ENCODE assay signal across 8 mouse cellular contexts in genomic region chr7:126949793-126950646, GRCm38 (mm10). TPM values are rescaled to one million over a fixed set of nuclear protein-coding genes. Genes with fewer than 3 reads are reported as not detected.
DNase-seq lines count a peak whose midpoint lies in the region; ATAC-seq and TF ChIP-seq lines count a peak whose summit lies in the region.

TSS of gene Sez6l2 (plus strand) at chr7:126950563.

- H3K9me3 ChIP-seq in ES-E14 (ENCODE audit: control insufficient read depth, insufficient read depth, low read depth, low read length) = no peaks in the 10 kb centered on the region
- H3K9me3 ChIP-seq in forebrain, embryonic 14.5 days (replicated peaks; ENCODE audit: control insufficient read depth, low read length) = no peaks in the 10 kb centered on the region

- in situ Hi-C loops in ES-E14 (cut with MboI; ENCODE audit: low sequenced_read_pairs in 2 of 2, unreplicated experiment in 2 of 2) = no loop called here

- no peaks in the 10 kb centered on the region for H3K27me3 ChIP-seq in forebrain, embryonic 14.5 days (replicated peaks; ENCODE audit: control insufficient read depth, insufficient read depth, low read length)

- no peak for TF ChIP-seq CTCF in lung, adult 2 months (IDR thresholded peaks at IDR 0.05; ENCODE audit: insufficient read depth, low read length)

- H3K9ac ChIP-seq in ES-E14 (ENCODE audit: insufficient read depth, low read depth, low read length, poor library complexity, severe bottlenecking) = peak within 1 kb of the TSS; percentile 53
- H3K9ac ChIP-seq in forebrain, embryonic 14.5 days (ENCODE audit: low read length) = peak within 1 kb of the TSS; percentile 80

- no peak for TF ChIP-seq POLR2A in lung, adult 2 months (IDR thresholded peaks at IDR 0.05; ENCODE audit: borderline replicate concordance, extremely low read depth, low read depth, low read length)

- under 1% methylated on average over 41 of the region's 42 CpGs for WGBS in forebrain, embryonic 14.5 days
- 1% methylated on average over 41 of the region's 42 CpGs for WGBS in lung, adult 2 months

- H3K36me3 ChIP-seq in ES-E14 (ENCODE audit: control insufficient read depth, insufficient read depth, low read length, poor library complexity, severe bottlenecking) = no peaks in the 10 kb centered on the region
- H3K36me3 ChIP-seq in forebrain, embryonic 14.5 days (ENCODE audit: control insufficient read depth, insufficient read depth, low read length) = peaks cover 20% of the 10 kb centered on the region

- peak; percentile 75 for ATAC-seq in cerebellum, adult (ENCODE audit: insufficient number of reproducible peaks, low FRiP score, low TSS enrichment)
- ATAC-seq in forebrain, embryonic 14.5 days = peak; percentile 83
- peak; percentile 65 for ATAC-seq in neutrophil, adult 5-6 weeks (ENCODE audit: extremely low read depth, insufficient number of reproducible peaks, low FRiP score, poor library complexity, severe bottlenecking)

- H3K4me1 ChIP-seq in ES-E14 (ENCODE audit: control insufficient read depth in 2 of 2, insufficient read depth in 2 of 2, low read length in 2 of 2, poor library complexity in 1 of 2) = peaks cover 0 to 9% of the 10 kb centered on the region in 2 experiments; a peak in 1 of 4 replicates
- H3K4me1 ChIP-seq in forebrain, embryonic 14.5 days (ENCODE audit: control insufficient read depth, insufficient read depth, low read length) = peaks cover 13% of the 10 kb centered on the region
- 0 out of 2 replicates have a peak, but pooled peaks cover 3% of the 10 kb centered on the region for H3K4me1 ChIP-seq in lung, adult 2 months (ENCODE audit: control insufficient read depth, insufficient read depth, low read length)

- H3K27ac ChIP-seq in ES-E14 (ENCODE audit: insufficient read depth, low read depth, low read length, poor library complexity, severe bottlenecking) = no peak within 1 kb of the TSS
- H3K27ac ChIP-seq in forebrain, embryonic 14.5 days (ENCODE audit: low read depth, low read length) = peak within 1 kb of the TSS; percentile 83

- peak within 1 kb of the TSS; percentile 99 for H3K4me2 ChIP-seq in forebrain, embryonic 14.5 days (ENCODE audit: low read length)

- peak within 1 kb of the TSS; percentile 71 to 76 for H3K4me3 ChIP-seq in ES-E14 (ENCODE audit: insufficient read depth in 1 of 2, low read depth in 1 of 2, low read length in 2 of 2, poor library complexity in 1 of 2, severe bottlenecking in 1 of 2)
- H3K4me3 ChIP-seq in forebrain, embryonic 14.5 days (ENCODE audit: low read depth, low read length) = peak within 1 kb of the TSS; percentile 57
- H3K4me3 ChIP-seq in lung, adult 2 months (replicated peaks; ENCODE audit: extremely low read depth, low read depth, low read length) = peak within 1 kb of the TSS; percentile 39

- intact Hi-C loops in heart, postnatal 14 days (cut with DNase I) = loop anchor here (2.0 to 5.0 kb wide), 2 partner anchors 27 to 123 kb away; partner anchors contain the start of gene Cdiptos

- peak; percentile 73 for DNase-seq in ES-E14 (ENCODE audit: low read depth, low spot score)
- DNase-seq in forebrain, embryonic 14.5 days (ENCODE audit: low spot score) = peak; percentile 85
- DNase-seq in heart, postnatal 14 days = peak; percentile 93 to 97
- peak; percentile 83 for DNase-seq in layer of hippocampus, adult 18-20 months (ENCODE audit: low spot score in 2 of 2)
- DNase-seq in lung, adult 2 months = peak; percentile 86
- peak; percentile 87 for DNase-seq in testis, postnatal 14 days (ENCODE audit: low spot score)

TF ChIP-seq in ES-E14, 5 proteins besides CTCF, POLR2A, EP300 and RAD21:
- TF ChIP-seq ZC3H11A (IDR thresholded peaks at IDR 0.05; ENCODE audit: borderline replicate concordance, low read depth, low read length) (no peak), HCFC1 (IDR thresholded peaks at IDR 0.05; ENCODE audit: borderline replicate concordance, insufficient read depth, low read length) (0 out of 2 replicates have a peak, but pooled peaks have one; percentile 14)

RNA-seq across cellular contexts. Expression of gene Sez6l2, which starts in this region (rescaled TPM):
- 0.80 and 2.0 TPM in 2 replicates for total RNA-seq in ES-E14 (2012; rRNA removed)
- polyA plus RNA-seq in forebrain, embryonic 14.5 days (2014; fragmentation: Nextera tagmentation; extraction: Ambion mirVana) = 33.8 and 34.6 TPM in 2 replicates
- total RNA-seq in heart, postnatal 14 days (2021) = 10 to 100 TPM; 14.2 to 17.2 TPM
- 100 to 1,000 TPM; 475 to 503 TPM for total RNA-seq in layer of hippocampus, adult 18-20 months (2021)
- 1.0 TPM in 2 replicates for polyA plus RNA-seq in lung, adult 2 months (2012; rRNA removed)
- total RNA-seq in neutrophil, adult 5-6 weeks (2017) = 1.7 and 2.9 TPM in 2 replicates

Comparison
In these comparisons a context has a peak if more than half of its experiments do, and no peak if none do; other contexts are left out.
1. RNA of gene Sez6l2 (total RNA-seq): 475 to 503 TPM in layer of hippocampus, adult 18-20 months; 14.2 to 17.2 TPM in heart, postnatal 14 days, 1.7 to 2.9 TPM in neutrophil, adult 5-6 weeks and 0.80 to 2.0 TPM in ES-E14; every median in the first group is over 10 times any median in the second.
2. RNA of gene Sez6l2 (polyA plus RNA-seq): 33.8 to 34.6 TPM in forebrain, embryonic 14.5 days; 1.0 TPM in lung, adult 2 months; every median in the first group is over 10 times any median in the second.
3. Peak in every context shown above with its lines, with median percentiles within 50 percentile points of each other: DNase-seq, H3K4me3 ChIP-seq and ATAC-seq.